Mouse (Mus musculus): ENCODE data around the gene Gm37240. TPM values are rescaled to one million over a fixed set of nuclear protein-coding genes. Genes with fewer than 3 reads are reported as not detected.
A peak's percentile ranks its signal among the peaks of the same experiment; 100 is the strongest.
"Not testable (repeated sequence)": the region's sequence is repeated elsewhere in the genome, so short reads cannot be mapped to it uniquely, and the experiment has no call there.

Gene Gm37240
- polyA plus RNA-seq, 1 experiment from 2014 or later, result 0.82 TPM

- Histone ChIP-seq H3K9ac (ENCODE audit: low read length) (peak within 1 kb of the TSS; percentile 87), H3K36me3 (ENCODE audit: control insufficient read depth, insufficient read depth, low read length) (no peaks in the 10 kb centered on the region), H3K27me3 (ENCODE audit: control insufficient read depth, insufficient read depth, low read length) (no peaks in the 10 kb centered on the region), H3K4me2 (ENCODE audit: low read depth) (peak within 1 kb of the TSS; percentile 77), H3K27ac (ENCODE audit: low read depth, low read length) (peak within 1 kb of the TSS; percentile 67; the same call in 1 of the 2 replicates), H3K4me1 (ENCODE audit: control insufficient read depth, insufficient read depth, low read length) (no peaks in the 10 kb centered on the region), H3K9me3 (ENCODE audit: control insufficient read depth, low read length) (no peaks in the 10 kb centered on the region), H3K4me3 (ENCODE audit: low read depth, low read length) (peak within 1 kb of the TSS; percentile 77)
- 4% methylated on average over 41 of the region's 41 CpGs for WGBS
- ATAC-seq (ENCODE audit: insufficient read depth, low FRiP score, low TSS enrichment) (peak; percentile 99), DNase-seq (ENCODE audit: low spot score) (peak; percentile 97)
These were observed 313.2 kb downstream of the Gm37240 start, which contains the start of gene Gatb for GRCm38 (mm10) chr3:85573864-85574830. TSS of gene Gatb (plus strand) at chr3:85574119.

GRCm38 (mm10) chr3:85573216-85573863 lies 314.0 kb downstream of the Gm37240 start:
- Histone ChIP-seq H3K27me3 (ENCODE audit: control insufficient read depth, insufficient read depth, low read length) (no peaks in the 10 kb centered on the region), H3K9me3 (ENCODE audit: control insufficient read depth, low read length) (no peaks in the 10 kb centered on the region), H3K4me2 (ENCODE audit: low read depth) (peak overlapping the region; percentile 29), H3K4me1 (ENCODE audit: control insufficient read depth, insufficient read depth, low read length) (no peaks in the 10 kb centered on the region), H3K36me3 (ENCODE audit: control insufficient read depth, insufficient read depth, low read length) (no peaks in the 10 kb centered on the region), H3K27ac (ENCODE audit: low read depth, low read length) (no peak overlapping the region), H3K9ac (ENCODE audit: low read length) (no peak overlapping the region), H3K4me3 (ENCODE audit: low read depth, low read length) (peak overlapping the region; percentile 77; the same call in 1 of the 2 replicates)
- 26% methylated on average over 6 of the region's 6 CpGs for WGBS
- DNase-seq (ENCODE audit: low spot score) (no peak), ATAC-seq (ENCODE audit: insufficient read depth, low FRiP score, low TSS enrichment) (peak; percentile 26)

GRCm38 (mm10) chr3:85572502-85572901 lies 314.8 kb downstream of the Gm37240 start:
- DNase-seq (ENCODE audit: low spot score); H3K9ac ChIP-seq (ENCODE audit: low read length); H3K4me3 ChIP-seq (ENCODE audit: low read depth, low read length); H3K27ac ChIP-seq (ENCODE audit: low read depth, low read length); ATAC-seq (ENCODE audit: insufficient read depth, low FRiP score, low TSS enrichment); H3K9me3 ChIP-seq (ENCODE audit: control insufficient read depth, low read length); H3K27me3 ChIP-seq (ENCODE audit: control insufficient read depth, insufficient read depth, low read length); H3K36me3 ChIP-seq (ENCODE audit: control insufficient read depth, insufficient read depth, low read length); H3K4me2 ChIP-seq (ENCODE audit: low read depth); H3K4me1 ChIP-seq (ENCODE audit: control insufficient read depth, insufficient read depth, low read length): not testable (repeated sequence)
- 91% methylated on average over 8 of the region's 8 CpGs for WGBS

- Histone ChIP-seq H3K27ac (ENCODE audit: low read depth, low read length) (no peak overlapping the region), H3K9ac (ENCODE audit: low read length) (no peak overlapping the region), H3K4me2 (ENCODE audit: low read depth) (no peak overlapping the region), H3K36me3 (ENCODE audit: control insufficient read depth, insufficient read depth, low read length) (no peaks in the 10 kb centered on the region), H3K4me3 (ENCODE audit: low read depth, low read length) (no peak overlapping the region), H3K9me3 (ENCODE audit: control insufficient read depth, low read length) (no peaks in the 10 kb centered on the region), H3K4me1 (ENCODE audit: control insufficient read depth, insufficient read depth, low read length) (no peaks in the 10 kb centered on the region), H3K27me3 (ENCODE audit: control insufficient read depth, insufficient read depth, low read length) (no peaks in the 10 kb centered on the region)
- ATAC-seq (ENCODE audit: insufficient read depth, low FRiP score, low TSS enrichment), result no peak
- 73% methylated on average over 2 of the region's 2 CpGs for WGBS
- DNase-seq (ENCODE audit: low spot score), result peak; percentile 44
These were observed 316.0 kb downstream of the Gm37240 start for GRCm38 (mm10) chr3:85571276-85571675.

- no peaks in the 10 kb centered on the region for H3K27me3 ChIP-seq (ENCODE audit: control insufficient read depth, insufficient read depth, low read length)
- no peak overlapping the region for H3K4me3 ChIP-seq (ENCODE audit: low read depth, low read length)
- DNase-seq (ENCODE audit: low spot score), result no peak
- no peak overlapping the region for H3K4me2 ChIP-seq (ENCODE audit: low read depth)
- ATAC-seq (ENCODE audit: insufficient read depth, low FRiP score, low TSS enrichment), result no peak
- no peaks in the 10 kb centered on the region for H3K36me3 ChIP-seq (ENCODE audit: control insufficient read depth, insufficient read depth, low read length)
- no peaks in the 10 kb centered on the region for H3K9me3 ChIP-seq (ENCODE audit: control insufficient read depth, low read length)
- no peak overlapping the region for H3K9ac ChIP-seq (ENCODE audit: low read length)
- H3K27ac ChIP-seq (ENCODE audit: low read depth, low read length), result no peak overlapping the region
- WGBS, result 63% methylated on average over 2 of the region's 2 CpGs
- no peaks in the 10 kb centered on the region for H3K4me1 ChIP-seq (ENCODE audit: control insufficient read depth, insufficient read depth, low read length)
These were observed 322.7 kb downstream of the Gm37240 start for GRCm38 (mm10) chr3:85564603-85565002.

- Histone ChIP-seq H3K27ac (ENCODE audit: low read depth, low read length) (no peak overlapping the region), H3K9ac (ENCODE audit: low read length) (no peak overlapping the region), H3K9me3 (ENCODE audit: control insufficient read depth, low read length) (no peaks in the 10 kb centered on the region), H3K27me3 (ENCODE audit: control insufficient read depth, insufficient read depth, low read length) (no peaks in the 10 kb centered on the region), H3K4me3 (ENCODE audit: low read depth, low read length) (no peak overlapping the region), H3K4me2 (ENCODE audit: low read depth) (no peak overlapping the region), H3K36me3 (ENCODE audit: control insufficient read depth, insufficient read depth, low read length) (no peaks in the 10 kb centered on the region), H3K4me1 (ENCODE audit: control insufficient read depth, insufficient read depth, low read length) (no peaks in the 10 kb centered on the region)
- 89% methylated on average over 6 of the region's 6 CpGs for WGBS
- no peak for ATAC-seq (ENCODE audit: insufficient read depth, low FRiP score, low TSS enrichment)
- DNase-seq (ENCODE audit: low spot score), result no peak
These were observed 333.5 kb downstream of the Gm37240 start for GRCm38 (mm10) chr3:85553731-85554277.

GRCm38 (mm10) chr3:85551352-85551751 lies 336.0 kb downstream of the Gm37240 start:
- H3K27me3 ChIP-seq (ENCODE audit: control insufficient read depth, insufficient read depth, low read length), result no peaks in the 10 kb centered on the region
- no peaks in the 10 kb centered on the region for H3K9me3 ChIP-seq (ENCODE audit: control insufficient read depth, low read length)
- H3K4me3 ChIP-seq (ENCODE audit: low read depth, low read length), result no peak overlapping the region
- no peak overlapping the region for H3K9ac ChIP-seq (ENCODE audit: low read length)
- no peaks in the 10 kb centered on the region for H3K4me1 ChIP-seq (ENCODE audit: control insufficient read depth, insufficient read depth, low read length)
- no peak overlapping the region for H3K4me2 ChIP-seq (ENCODE audit: low read depth)
- no peaks in the 10 kb centered on the region for H3K36me3 ChIP-seq (ENCODE audit: control insufficient read depth, insufficient read depth, low read length)
- DNase-seq (ENCODE audit: low spot score), result no peak
- WGBS, result 75% methylated on average over 2 of the region's 2 CpGs
- ATAC-seq (ENCODE audit: insufficient read depth, low FRiP score, low TSS enrichment), result no peak
- no peak overlapping the region for H3K27ac ChIP-seq (ENCODE audit: low read depth, low read length)

- Histone ChIP-seq H3K9ac (ENCODE audit: low read length) (no peak overlapping the region), H3K27ac (ENCODE audit: low read depth, low read length) (no peak overlapping the region), H3K27me3 (ENCODE audit: control insufficient read depth, insufficient read depth, low read length) (no peaks in the 10 kb centered on the region), H3K4me3 (ENCODE audit: low read depth, low read length) (no peak overlapping the region), H3K4me1 (ENCODE audit: control insufficient read depth, insufficient read depth, low read length) (no peaks in the 10 kb centered on the region), H3K36me3 (ENCODE audit: control insufficient read depth, insufficient read depth, low read length) (no peaks in the 10 kb centered on the region), H3K9me3 (ENCODE audit: control insufficient read depth, low read length) (no peaks in the 10 kb centered on the region), H3K4me2 (ENCODE audit: low read depth) (no peak overlapping the region)
- no peak for ATAC-seq (ENCODE audit: insufficient read depth, low FRiP score, low TSS enrichment)
- no peak for DNase-seq (ENCODE audit: low spot score)
- 85% methylated on average over 4 of the region's 4 CpGs for WGBS
These were observed 337.0 kb downstream of the Gm37240 start for GRCm38 (mm10) chr3:85550312-85550711.

Data from neural tube, embryonic 11.5 days (tissue).